ENCODE assay signal across 15 mouse cellular contexts in genomic region chr3:107412509-107412908, GRCm38 (mm10). TPM values are rescaled to one million over a fixed set of nuclear protein-coding genes. Genes with fewer than 3 reads are reported as not detected.
DNase-seq lines count a peak whose midpoint lies in the region; ATAC-seq lines count a peak whose summit lies in the region.
"Had no signal": no experiment of that assay in that cellular context is flagged by ENCODE, and none has a peak within 500 bp of the region (broad histone marks: within the 10 kb centered on the region; RNA-seq: fewer than 3 reads in every experiment).

No protein-coding gene starts in this region.

- no peak overlapping the region for H3K9ac ChIP-seq in embryonic facial prominence, embryonic 15.5 days
- no peak overlapping the region for H3K9ac ChIP-seq in forebrain, embryonic 16.5 days (replicated peaks; ENCODE audit: low read depth, low read length)
- no peak overlapping the region for H3K9ac ChIP-seq in midbrain, embryonic 15.5 days
- no peak overlapping the region for H3K9ac ChIP-seq in kidney, embryonic 14.5 days (ENCODE audit: low read depth, low read length)
- H3K9ac ChIP-seq: liver, embryonic 15.5 days had no signal

- no peaks in the 10 kb centered on the region for H3K36me3 ChIP-seq in embryonic facial prominence, embryonic 15.5 days
- no peaks in the 10 kb centered on the region for H3K36me3 ChIP-seq in forebrain, embryonic 16.5 days (ENCODE audit: control insufficient read depth, insufficient read depth)
- no peaks in the 10 kb centered on the region for H3K36me3 ChIP-seq in midbrain, embryonic 15.5 days (replicated peaks)
- H3K36me3 ChIP-seq in kidney, embryonic 14.5 days (ENCODE audit: control insufficient read depth, insufficient read depth, low read length): no peaks in the 10 kb centered on the region
- H3K36me3 ChIP-seq: G1E; liver, embryonic 15.5 days had no signal

- peak; percentile 36 for DNase-seq in gastrocnemius, postnatal 25 days
- no peak for DNase-seq in gastrocnemius, postnatal 4 days (ENCODE audit: low spot score in 2 of 2)
- no peak for DNase-seq in left cerebral cortex, postnatal 10 days (ENCODE audit: extremely low spot score in 1 of 2, low spot score in 2 of 2)
- DNase-seq: heart, postnatal 10 days; lung, postnatal 14 days had no signal

- H3K9me3 ChIP-seq in embryonic facial prominence, embryonic 15.5 days (replicated peaks): no peaks in the 10 kb centered on the region
- no peaks in the 10 kb centered on the region for H3K9me3 ChIP-seq in forebrain, embryonic 16.5 days (ENCODE audit: control insufficient read depth, low read length)
- H3K9me3 ChIP-seq in midbrain, embryonic 15.5 days: no peaks in the 10 kb centered on the region
- H3K9me3 ChIP-seq in kidney, embryonic 14.5 days (ENCODE audit: control insufficient read depth, low read length): no peaks in the 10 kb centered on the region
- H3K9me3 ChIP-seq: G1E; liver, embryonic 15.5 days had no signal

- no peak overlapping the region for H3K4me3 ChIP-seq in embryonic facial prominence, embryonic 15.5 days (replicated peaks)
- H3K4me3 ChIP-seq in forebrain, embryonic 16.5 days (replicated peaks; ENCODE audit: low read length): no peak overlapping the region
- H3K4me3 ChIP-seq in midbrain, embryonic 15.5 days: no peak overlapping the region
- no peak overlapping the region for H3K4me3 ChIP-seq in kidney, embryonic 14.5 days (ENCODE audit: low read length)
- H3K4me3 ChIP-seq: liver, embryonic 15.5 days had no signal

- ATAC-seq in embryonic facial prominence, embryonic 15.5 days (ENCODE audit: insufficient number of reproducible peaks, low FRiP score, low TSS enrichment, low read depth): peak; percentile 60; the same call in 1 of the 2 replicates
- peak; percentile 37 for ATAC-seq in forebrain, embryonic 16.5 days
- ATAC-seq in midbrain, embryonic 15.5 days (replicated peaks): peak; percentile 48
- ATAC-seq in kidney, embryonic 14.5 days (ENCODE audit: low FRiP score, low TSS enrichment): no peak

- 0 out of 2 replicates have a peak, but pooled peaks cover 5% of the 10 kb centered on the region for H3K4me1 ChIP-seq in embryonic facial prominence, embryonic 15.5 days
- H3K4me1 ChIP-seq in forebrain, embryonic 16.5 days (replicated peaks; ENCODE audit: control insufficient read depth, insufficient read depth, low read length): peaks cover 20% of the 10 kb centered on the region
- peaks cover 27% of the 10 kb centered on the region for H3K4me1 ChIP-seq in midbrain, embryonic 15.5 days
- no peaks in the 10 kb centered on the region for H3K4me1 ChIP-seq in kidney, embryonic 14.5 days (ENCODE audit: control insufficient read depth, insufficient read depth, low read length)
- H3K4me1 ChIP-seq: liver, embryonic 15.5 days had no signal

- H3K27me3 ChIP-seq in embryonic facial prominence, embryonic 15.5 days: no peaks in the 10 kb centered on the region
- no peaks in the 10 kb centered on the region for H3K27me3 ChIP-seq in forebrain, embryonic 16.5 days (replicated peaks; ENCODE audit: control insufficient read depth, insufficient read depth, low read length)
- H3K27me3 ChIP-seq in midbrain, embryonic 15.5 days (replicated peaks): no peaks in the 10 kb centered on the region
- no peaks in the 10 kb centered on the region for H3K27me3 ChIP-seq in kidney, embryonic 14.5 days (ENCODE audit: control insufficient read depth, insufficient read depth, low read length)

- H3K4me2 ChIP-seq in embryonic facial prominence, embryonic 15.5 days (replicated peaks): no peak overlapping the region
- no peak overlapping the region for H3K4me2 ChIP-seq in forebrain, embryonic 16.5 days (ENCODE audit: low read length)
- H3K4me2 ChIP-seq in midbrain, embryonic 15.5 days: no peak overlapping the region
- H3K4me2 ChIP-seq in kidney, embryonic 14.5 days (replicated peaks; ENCODE audit: low read depth, low read length): no peak overlapping the region
- H3K4me2 ChIP-seq: liver, embryonic 15.5 days had no signal

- H3K27ac ChIP-seq in embryonic facial prominence, embryonic 15.5 days (replicated peaks): no peak overlapping the region
- peak overlapping the region; percentile 47 for H3K27ac ChIP-seq in forebrain, embryonic 16.5 days (ENCODE audit: low read length)
- peak overlapping the region; percentile 85 for H3K27ac ChIP-seq in midbrain, embryonic 15.5 days
- no peak overlapping the region for H3K27ac ChIP-seq in kidney, embryonic 14.5 days (ENCODE audit: low read depth, low read length)
- H3K27ac ChIP-seq: kidney, postnatal 0 days; liver, embryonic 15.5 days had no signal

- intact Hi-C loops in left cerebral cortex, postnatal 10 days (cut with DNase I): no loop called here

- 58% methylated on average over 8 of the region's 8 CpGs for WGBS in embryonic facial prominence, embryonic 15.5 days
- 48% methylated on average over 8 of the region's 8 CpGs for WGBS in forebrain, embryonic 16.5 days
- 50% methylated on average over 8 of the region's 8 CpGs for WGBS in midbrain, embryonic 15.5 days
- WGBS in kidney, embryonic 14.5 days: 89% methylated on average over 8 of the region's 8 CpGs

RNA-seq across cellular contexts. Expression of gene Kcnc4, which starts 46.8 kb away (rescaled TPM):
- total RNA-seq in gastrocnemius, postnatal 25 days (2021): 10 to 100 TPM; 87.0 to 94.0 TPM
- 10 to 100 TPM; 37.2 to 45.8 TPM for total RNA-seq in gastrocnemius, postnatal 4 days (2021)
- polyA plus RNA-seq in embryonic facial prominence, embryonic 15.5 days (2015; fragmentation: Nextera tagmentation; extraction: Ambion mirVana): 0.53 and 0.76 TPM in 2 replicates
- polyA plus RNA-seq in forebrain, embryonic 16.5 days (2015; fragmentation: Nextera tagmentation; extraction: Ambion mirVana): 1.7 and 2.3 TPM in 2 replicates
- 8.8 and 9.1 TPM in 2 replicates for polyA plus RNA-seq in midbrain, embryonic 15.5 days (2015; fragmentation: Nextera tagmentation; extraction: Ambion mirVana)
- 0.16 TPM in 1 of 2 replicates, not detected in the other for polyA plus RNA-seq in kidney, embryonic 14.5 days (2014; fragmentation: Nextera tagmentation; extraction: Ambion mirVana)
- 10 to 100 TPM; 57.3 to 58.5 TPM for total RNA-seq in left cerebral cortex, postnatal 10 days (2021)
- total RNA-seq: megakaryocyte-erythroid progenitor cell, adult 5-6 weeks had no signal
- polyA plus RNA-seq: G1E; liver, embryonic 15.5 days; stomach, embryonic 14.5 days; thymus, postnatal 0 days had no signal

Comparison
In these comparisons a context has a peak if more than half of its experiments do, and no peak if none do; other contexts are left out.
1. H3K27ac ChIP-seq: peak in forebrain, embryonic 16.5 days (single experiment) and midbrain, embryonic 15.5 days (single experiment); none in embryonic facial prominence, embryonic 15.5 days (single experiment) and kidney, embryonic 14.5 days (single experiment).